Mouse (Mus musculus) erythroblast, adult 5-6 weeks (primary cell): ENCODE data around the gene 1700028P14Rik. TPM values are rescaled to one million over a fixed set of nuclear protein-coding genes. Genes with fewer than 3 reads are reported as not detected.

Experiments used
- total RNA-seq, 2 experiments: library from RNA; stranded (forward) in 1 of 2; stranded (reverse) in 1 of 2; fragments of 150-400 nt in 1 of 2; fragments of 200-764, 138-1000 nt in 1 of 2; gene quantifications; 2 replicates each; pipeline versions ENCODE4 v1.2.3 to v1.2.4; 2015 to 2017; ENCODE audit warnings: low replicate concordance in 2 of 2

The 1700028P14Rik gene
- total RNA-seq, 2 experiments from 2014 or later: not detected

Other genes starting within 250 kb of the 1700028P14Rik start
- gene Mamdc2, start 204.4 kb downstream of the 1700028P14Rik start, total RNA-seq (2015; ENCODE audit: low replicate concordance): not detected in 2 replicates
- not detected in 2 replicates for gene Mamdc2, start 204.4 kb downstream of the 1700028P14Rik start, total RNA-seq (2017; ENCODE audit: low replicate concordance)
- 6.9 and 11.7 TPM in 2 replicates for gene Ptar1, start 34.6 kb upstream of the 1700028P14Rik start, total RNA-seq (2015; ENCODE audit: low replicate concordance)
- gene Ptar1, start 34.6 kb upstream of the 1700028P14Rik start, total RNA-seq (2017; ENCODE audit: low replicate concordance): 6.7 and 8.8 TPM in 2 replicates
- 1.2 and 2.5 TPM in 2 replicates for gene Apba1, start 106.1 kb upstream of the 1700028P14Rik start, total RNA-seq (2015; ENCODE audit: low replicate concordance)
- 1.4 and 2.0 TPM in 2 replicates for gene Apba1, start 106.1 kb upstream of the 1700028P14Rik start, total RNA-seq (2017; ENCODE audit: low replicate concordance)